Mouse (Mus musculus) urinary bladder, adult 18-20 months (tissue): ENCODE results near the gene Grin2b.
"Not testable (repeated sequence)": the region's sequence is repeated elsewhere in the genome, so short reads cannot be mapped to it uniquely, and the experiment has no call there.

Experiments used
- DNase-seq, 2 experiments: peaks; one replicate each; pipeline ENCODE4 v3.0.0; 2022; ENCODE audit warnings: low spot score in 2 of 2, mixed read lengths in 2 of 2

Grin2b gene

GRCm38 (mm10) chr6:135907137-135907536, 266.2 kb downstream of the Grin2b start:
- DNase-seq = no peak

GRCm38 (mm10) chr6:135904391-135904790, 268.9 kb downstream of the Grin2b start:
- DNase-seq = no peak

GRCm38 (mm10) chr6:135900410-135900809, 272.9 kb downstream of the Grin2b start:
- DNase-seq = no peak

- DNase-seq = no peak
Measured at GRCm38 (mm10) chr6:135899225-135899624, 274.1 kb downstream of the Grin2b start.

- DNase-seq = no peak
Measured at GRCm38 (mm10) chr6:135894793-135895228, 278.5 kb downstream of the Grin2b start.

- no peak for DNase-seq
Measured at GRCm38 (mm10) chr6:135882611-135883010, 290.7 kb downstream of the Grin2b start.

GRCm38 (mm10) chr6:135876163-135876726, 297.1 kb downstream of the Grin2b start:
- no peak for DNase-seq

- no peak for DNase-seq
Measured at GRCm38 (mm10) chr6:135874626-135875025, 298.7 kb downstream of the Grin2b start.

GRCm38 (mm10) chr6:135865832-135866231, 307.5 kb downstream of the Grin2b start:
- DNase-seq = no peak

- no peak for DNase-seq
Measured at GRCm38 (mm10) chr6:135863965-135864364, 309.3 kb downstream of the Grin2b start.

- DNase-seq = no peak
Measured at GRCm38 (mm10) chr6:135859502-135859901, 313.8 kb downstream of the Grin2b start.

- DNase-seq = no peak
Measured at GRCm38 (mm10) chr6:135854173-135854591, 319.1 kb downstream of the Grin2b start.

GRCm38 (mm10) chr6:135843755-135844154, 329.6 kb downstream of the Grin2b start:
- no peak for DNase-seq

- DNase-seq = no peak
Measured at GRCm38 (mm10) chr6:135836353-135836752, 337.0 kb downstream of the Grin2b start.

- DNase-seq = no peak
Measured at GRCm38 (mm10) chr6:135833542-135833941, 339.8 kb downstream of the Grin2b start.

- DNase-seq = no peak
Measured at GRCm38 (mm10) chr6:135832041-135832440, 341.3 kb downstream of the Grin2b start.

GRCm38 (mm10) chr6:135831032-135831431, 342.3 kb downstream of the Grin2b start:
- no peak for DNase-seq

- no peak for DNase-seq
Measured at GRCm38 (mm10) chr6:135829458-135829857, 343.9 kb downstream of the Grin2b start.

GRCm38 (mm10) chr6:135828976-135829375, 344.3 kb downstream of the Grin2b start:
- no peak for DNase-seq

- peak; percentile 6 to 30 for DNase-seq
Measured at GRCm38 (mm10) chr6:135827942-135828341, 345.4 kb downstream of the Grin2b start.

- no peak for DNase-seq
Measured at GRCm38 (mm10) chr6:135827317-135827716, 346.0 kb downstream of the Grin2b start.

- DNase-seq = not testable (repeated sequence)
Measured at GRCm38 (mm10) chr6:135826776-135827175, 346.5 kb downstream of the Grin2b start.

GRCm38 (mm10) chr6:135817391-135817790, 355.9 kb downstream of the Grin2b start:
- no peak for DNase-seq

GRCm38 (mm10) chr6:135813755-135814154, 359.6 kb downstream of the Grin2b start:
- no peak for DNase-seq
